Comparison of ENCODE assay signal across 8 mouse cellular contexts in genomic region chr9:107551890-107552355, GRCm38 (mm10). TPM values are rescaled to one million over a fixed set of nuclear protein-coding genes. Genes with fewer than 3 reads are reported as not detected.
DNase-seq lines count a peak whose midpoint lies in the region; ATAC-seq and TF ChIP-seq lines count a peak whose summit lies in the region.

No protein-coding gene starts in this region.

- peak; percentile 71 for DNase-seq in lung, embryonic 14.5 days
- DNase-seq in lung, adult 18-20 months, result no peak
- no peak for DNase-seq in MN1 (ENCODE audit: low spot score)
- no peak for DNase-seq in spleen, adult 18-20 months

- peak overlapping the region; percentile 60 for H3K4me3 ChIP-seq in lung, embryonic 14.5 days (ENCODE audit: low read depth, low read length)
- H3K4me3 ChIP-seq in embryonic facial prominence, embryonic 15.5 days (replicated peaks), result peak overlapping the region; percentile 51
- peak overlapping the region; percentile 62 for H3K4me3 ChIP-seq in intestine, embryonic 16.5 days (ENCODE audit: low read length)
- peak overlapping the region; percentile 29 for H3K4me3 ChIP-seq in neural tube, embryonic 14.5 days (ENCODE audit: low read depth, low read length)

- ATAC-seq in lung, embryonic 14.5 days (ENCODE audit: insufficient read depth), result no peak
- no peak for ATAC-seq in embryonic facial prominence, embryonic 15.5 days (ENCODE audit: insufficient number of reproducible peaks, low FRiP score, low TSS enrichment, low read depth)
- ATAC-seq in intestine, embryonic 16.5 days, result no peak
- no peak for ATAC-seq in neural tube, embryonic 14.5 days (ENCODE audit: low read depth)
- no peak for ATAC-seq in cerebellum, adult (ENCODE audit: insufficient number of reproducible peaks, low FRiP score, low TSS enrichment)

- H3K27ac ChIP-seq in lung, embryonic 14.5 days (ENCODE audit: low read depth), result peak overlapping the region; percentile 82
- H3K27ac ChIP-seq in embryonic facial prominence, embryonic 15.5 days (replicated peaks), result peak overlapping the region; percentile 85
- H3K27ac ChIP-seq in intestine, embryonic 16.5 days (ENCODE audit: low read length), result peak overlapping the region; percentile 77
- H3K27ac ChIP-seq in neural tube, embryonic 14.5 days (ENCODE audit: low read depth, low read length), result no peak overlapping the region

- H3K36me3 ChIP-seq in lung, embryonic 14.5 days (ENCODE audit: insufficient read depth), result peaks cover 8% of the 10 kb centered on the region; the same call in 1 of the 2 replicates
- 0 out of 2 replicates have a peak, but pooled peaks cover 3% of the 10 kb centered on the region for H3K36me3 ChIP-seq in embryonic facial prominence, embryonic 15.5 days
- no peaks in the 10 kb centered on the region for H3K36me3 ChIP-seq in intestine, embryonic 16.5 days (ENCODE audit: control insufficient read depth, insufficient read depth, low read length)
- no peaks in the 10 kb centered on the region for H3K36me3 ChIP-seq in neural tube, embryonic 14.5 days (ENCODE audit: control insufficient read depth, insufficient read depth, low read length)

- no peak for TF ChIP-seq CTCF in lung, embryonic 14.5 days (IDR thresholded peaks at IDR 0.05; ENCODE audit: low read depth)

- H3K4me2 ChIP-seq in lung, embryonic 14.5 days, result peak overlapping the region; percentile 97
- H3K4me2 ChIP-seq in embryonic facial prominence, embryonic 15.5 days (replicated peaks), result peak overlapping the region; percentile 92
- peak overlapping the region; percentile 96 for H3K4me2 ChIP-seq in intestine, embryonic 16.5 days (ENCODE audit: low read depth, low read length)
- H3K4me2 ChIP-seq in neural tube, embryonic 14.5 days (ENCODE audit: low read depth, low read length), result peak overlapping the region; percentile 50

- H3K27me3 ChIP-seq in lung, embryonic 14.5 days (ENCODE audit: insufficient read depth, low read length), result no peaks in the 10 kb centered on the region
- no peaks in the 10 kb centered on the region for H3K27me3 ChIP-seq in embryonic facial prominence, embryonic 15.5 days
- no peaks in the 10 kb centered on the region for H3K27me3 ChIP-seq in intestine, embryonic 16.5 days (replicated peaks; ENCODE audit: control insufficient read depth, insufficient read depth, low read length)
- peaks cover 24% of the 10 kb centered on the region for H3K27me3 ChIP-seq in neural tube, embryonic 14.5 days (ENCODE audit: control insufficient read depth, insufficient read depth, low read length)

- peak overlapping the region; percentile 75 for H3K9ac ChIP-seq in lung, embryonic 14.5 days
- H3K9ac ChIP-seq in embryonic facial prominence, embryonic 15.5 days, result peak overlapping the region; percentile 59
- H3K9ac ChIP-seq in intestine, embryonic 16.5 days (ENCODE audit: low read depth, low read length), result peak overlapping the region; percentile 75
- peak overlapping the region; percentile 51 for H3K9ac ChIP-seq in neural tube, embryonic 14.5 days (replicated peaks; ENCODE audit: low read depth, low read length)

- 4% methylated on average over 8 of the region's 8 CpGs for WGBS in lung, embryonic 14.5 days
- 6% methylated on average over 8 of the region's 8 CpGs for WGBS in embryonic facial prominence, embryonic 15.5 days
- 15% methylated on average over 8 of the region's 8 CpGs for WGBS in intestine, embryonic 16.5 days
- WGBS in neural tube, embryonic 14.5 days, result 7% methylated on average over 8 of the region's 8 CpGs

- H3K4me1 ChIP-seq in lung, embryonic 14.5 days (ENCODE audit: insufficient read depth), result peaks cover 35% of the 10 kb centered on the region
- peaks cover 72% of the 10 kb centered on the region for H3K4me1 ChIP-seq in embryonic facial prominence, embryonic 15.5 days
- H3K4me1 ChIP-seq in intestine, embryonic 16.5 days (ENCODE audit: control insufficient read depth, insufficient read depth, low read length), result peaks cover 52% of the 10 kb centered on the region
- H3K4me1 ChIP-seq in neural tube, embryonic 14.5 days (ENCODE audit: control insufficient read depth, insufficient read depth, low read length), result peaks cover 21% of the 10 kb centered on the region

- H3K9me3 ChIP-seq in lung, embryonic 14.5 days (ENCODE audit: low read depth, low read length), result no peaks in the 10 kb centered on the region
- no peaks in the 10 kb centered on the region for H3K9me3 ChIP-seq in embryonic facial prominence, embryonic 15.5 days (replicated peaks)
- no peaks in the 10 kb centered on the region for H3K9me3 ChIP-seq in intestine, embryonic 16.5 days (ENCODE audit: control insufficient read depth, low read length)
- no peaks in the 10 kb centered on the region for H3K9me3 ChIP-seq in neural tube, embryonic 14.5 days (ENCODE audit: control insufficient read depth, low read length)

RNA-seq across cellular contexts. Expression of gene Rassf1, which starts 0.6 kb away (rescaled TPM):
- 51.3 and 54.1 TPM in 2 replicates for polyA plus RNA-seq in lung, embryonic 14.5 days (2014; fragmentation: Nextera tagmentation; extraction: Ambion mirVana)
- 82.0 and 87.7 TPM in 2 replicates for polyA plus RNA-seq in embryonic facial prominence, embryonic 15.5 days (2015; fragmentation: Nextera tagmentation; extraction: Ambion mirVana)
- polyA plus RNA-seq in intestine, embryonic 16.5 days (2015; fragmentation: Nextera tagmentation; extraction: Ambion mirVana), result 52.5 and 53.7 TPM in 2 replicates
- polyA plus RNA-seq in neural tube, embryonic 14.5 days (2014; fragmentation: Nextera tagmentation; extraction: Ambion mirVana), result 34.1 and 34.9 TPM in 2 replicates

RNA-seq across cellular contexts. Expression of gene Zmynd10, which starts 4.8 kb away (rescaled TPM):
- 1.1 and 1.2 TPM in 2 replicates for polyA plus RNA-seq in lung, embryonic 14.5 days (2014; fragmentation: Nextera tagmentation; extraction: Ambion mirVana)
- polyA plus RNA-seq in embryonic facial prominence, embryonic 15.5 days (2015; fragmentation: Nextera tagmentation; extraction: Ambion mirVana), result 10.7 and 25.9 TPM in 2 replicates
- polyA plus RNA-seq in intestine, embryonic 16.5 days (2015; fragmentation: Nextera tagmentation; extraction: Ambion mirVana), result 2.3 and 2.5 TPM in 2 replicates
- 1.2 and 2.0 TPM in 2 replicates for polyA plus RNA-seq in neural tube, embryonic 14.5 days (2014; fragmentation: Nextera tagmentation; extraction: Ambion mirVana)

RNA-seq across cellular contexts. Expression of gene Nprl2, which starts 9.9 kb away (rescaled TPM):
- polyA plus RNA-seq in lung, embryonic 14.5 days (2014; fragmentation: Nextera tagmentation; extraction: Ambion mirVana), result 32.9 and 34.6 TPM in 2 replicates
- polyA plus RNA-seq in embryonic facial prominence, embryonic 15.5 days (2015; fragmentation: Nextera tagmentation; extraction: Ambion mirVana), result 41.9 and 48.0 TPM in 2 replicates
- polyA plus RNA-seq in intestine, embryonic 16.5 days (2015; fragmentation: Nextera tagmentation; extraction: Ambion mirVana), result 39.1 and 39.8 TPM in 2 replicates
- 71.5 and 74.9 TPM in 2 replicates for polyA plus RNA-seq in neural tube, embryonic 14.5 days (2014; fragmentation: Nextera tagmentation; extraction: Ambion mirVana)

RNA-seq across cellular contexts. Expression of gene Cyb561d2, which starts 9.9 kb away (rescaled TPM):
- polyA plus RNA-seq in lung, embryonic 14.5 days (2014; fragmentation: Nextera tagmentation; extraction: Ambion mirVana), result 22.9 and 23.0 TPM in 2 replicates
- 26.4 and 26.8 TPM in 2 replicates for polyA plus RNA-seq in embryonic facial prominence, embryonic 15.5 days (2015; fragmentation: Nextera tagmentation; extraction: Ambion mirVana)
- 39.2 and 39.9 TPM in 2 replicates for polyA plus RNA-seq in intestine, embryonic 16.5 days (2015; fragmentation: Nextera tagmentation; extraction: Ambion mirVana)
- 42.2 and 46.7 TPM in 2 replicates for polyA plus RNA-seq in neural tube, embryonic 14.5 days (2014; fragmentation: Nextera tagmentation; extraction: Ambion mirVana)

RNA-seq across cellular contexts. Expression of gene Tusc2, which starts 11.1 kb away (rescaled TPM):
- polyA plus RNA-seq in lung, embryonic 14.5 days (2014; fragmentation: Nextera tagmentation; extraction: Ambion mirVana), result 38.2 and 39.0 TPM in 2 replicates
- 42.9 and 43.6 TPM in 2 replicates for polyA plus RNA-seq in embryonic facial prominence, embryonic 15.5 days (2015; fragmentation: Nextera tagmentation; extraction: Ambion mirVana)
- 49.6 and 50.6 TPM in 2 replicates for polyA plus RNA-seq in intestine, embryonic 16.5 days (2015; fragmentation: Nextera tagmentation; extraction: Ambion mirVana)
- polyA plus RNA-seq in neural tube, embryonic 14.5 days (2014; fragmentation: Nextera tagmentation; extraction: Ambion mirVana), result 111 and 126 TPM in 2 replicates
